Mouse (Mus musculus) right cerebral cortex, adult 18-20 months (tissue): ENCODE measurements around the gene Gm20605.
A peak's percentile ranks its signal among the peaks of the same experiment; 100 is the strongest.
"Not testable (repeated sequence)": the region's sequence is repeated elsewhere in the genome, so short reads cannot be mapped to it uniquely, and the experiment has no call there.

Experiments used
- DNase-seq: peaks from one replicate; pipeline ENCODE4 v3.0.0; 2022; ENCODE audit warnings: mixed read lengths

Gm20605 gene

DNA sequence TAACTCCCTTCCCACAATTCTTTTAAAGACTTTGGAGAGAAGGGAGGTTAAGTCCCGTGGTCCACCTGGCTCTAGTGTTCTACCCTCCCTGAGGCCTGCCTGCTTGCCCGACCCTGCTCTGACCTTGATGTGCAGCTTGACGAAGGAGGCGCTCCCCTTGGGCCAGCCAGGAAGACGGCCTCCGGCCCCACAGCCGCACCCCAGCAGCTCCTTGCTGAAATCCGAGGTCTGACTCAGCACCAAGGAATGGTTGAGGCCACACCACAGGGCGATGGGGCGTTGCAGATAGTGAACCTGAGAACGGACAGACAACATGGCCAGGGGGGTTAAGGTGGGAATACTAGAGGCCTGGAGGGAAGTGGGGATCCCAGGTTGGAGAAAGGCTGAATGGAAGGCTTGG lies 15.4 kb upstream of the Gm20605 start, which contains the start of gene Pcolce:
Pcolce (minus strand) TSS at position 235 of the 400 bp plus-strand sequence.
- no peak for DNase-seq

GRCm38 (mm10) chr5:137614921-137615320 lies 14.1 kb upstream of the Gm20605 start:
- DNase-seq: not testable (repeated sequence)

DNA sequence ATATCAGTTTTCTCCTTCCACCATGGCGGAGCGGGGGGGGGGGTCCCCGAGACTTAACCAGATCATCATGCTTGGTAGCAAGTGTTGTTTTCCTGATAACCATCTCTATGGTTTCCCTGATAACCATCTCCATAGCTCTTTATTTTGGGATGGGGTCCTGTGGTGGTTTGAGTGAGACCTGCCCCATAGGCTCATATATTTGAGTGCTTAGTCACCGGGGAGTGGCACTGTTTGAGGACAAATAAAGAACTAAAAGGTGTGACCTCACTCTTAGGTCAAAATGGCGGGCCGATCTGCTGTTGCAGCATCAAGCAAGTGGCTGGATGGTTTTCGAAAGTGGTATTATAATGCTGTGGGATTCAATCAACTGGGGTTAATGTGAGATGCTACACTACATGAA lies 13.6 kb upstream of the Gm20605 start:
- DNase-seq: no peak

GRCm38 (mm10) chr5:137623937-137624530 lies 4.9 kb upstream of the Gm20605 start:
- no peak for DNase-seq

GRCm38 (mm10) chr5:137627991-137628390 lies 984 bp upstream of the Gm20605 start:
- no peak for DNase-seq

DNA sequence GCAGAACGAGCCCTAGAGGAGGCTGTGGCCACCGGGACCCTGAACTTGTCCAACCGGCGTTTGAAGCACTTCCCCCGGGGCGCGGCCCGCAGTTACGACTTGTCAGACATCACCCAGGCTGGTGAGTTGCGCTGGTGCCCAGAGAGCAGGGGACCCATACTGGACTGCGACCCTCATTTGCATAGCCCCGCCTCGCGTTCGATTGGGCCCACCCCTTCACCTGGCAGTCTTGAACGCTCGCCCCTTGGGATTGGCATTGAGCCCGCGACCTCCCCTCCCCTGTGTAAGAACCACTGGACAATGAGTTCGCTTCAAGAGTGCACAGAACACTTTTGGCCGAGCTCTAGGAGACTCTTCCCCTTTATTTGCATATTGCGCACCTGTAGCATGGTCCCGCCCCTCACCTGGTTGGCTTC lies 339 bp downstream of the Gm20605 start:
- DNase-seq: no peak

DNA sequence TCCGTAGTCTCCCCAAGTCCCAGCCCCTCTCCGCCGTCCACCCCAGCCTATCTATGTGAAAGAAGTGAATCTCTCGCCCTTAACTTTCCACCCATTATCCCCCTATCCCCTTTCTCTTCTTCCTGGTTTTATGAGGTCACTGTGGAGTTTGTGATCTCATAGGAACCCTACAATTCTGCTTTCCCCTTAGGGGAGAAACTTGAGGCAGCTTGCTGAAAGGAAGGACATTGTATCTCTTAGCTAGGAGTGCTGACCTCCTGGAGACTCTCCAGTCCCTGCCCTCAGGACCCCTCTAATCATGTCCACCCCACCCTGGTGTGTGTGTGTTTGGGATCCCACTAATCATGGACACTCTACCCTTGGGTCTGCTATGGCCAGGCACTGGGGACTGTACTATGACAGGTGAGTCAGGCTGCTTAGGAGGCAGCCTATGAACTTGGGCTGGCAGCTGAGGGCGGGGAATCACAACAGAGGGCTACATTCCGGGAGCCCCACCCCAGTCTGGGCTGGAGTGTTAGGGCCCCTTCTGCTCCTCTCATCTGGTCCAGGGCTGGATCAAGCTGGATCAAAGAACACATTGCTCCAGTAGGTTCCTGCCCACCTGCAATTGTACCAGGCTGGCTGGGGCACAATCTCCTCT lies 1.1 kb downstream of the Gm20605 start:
- DNase-seq: no peak

DNA sequence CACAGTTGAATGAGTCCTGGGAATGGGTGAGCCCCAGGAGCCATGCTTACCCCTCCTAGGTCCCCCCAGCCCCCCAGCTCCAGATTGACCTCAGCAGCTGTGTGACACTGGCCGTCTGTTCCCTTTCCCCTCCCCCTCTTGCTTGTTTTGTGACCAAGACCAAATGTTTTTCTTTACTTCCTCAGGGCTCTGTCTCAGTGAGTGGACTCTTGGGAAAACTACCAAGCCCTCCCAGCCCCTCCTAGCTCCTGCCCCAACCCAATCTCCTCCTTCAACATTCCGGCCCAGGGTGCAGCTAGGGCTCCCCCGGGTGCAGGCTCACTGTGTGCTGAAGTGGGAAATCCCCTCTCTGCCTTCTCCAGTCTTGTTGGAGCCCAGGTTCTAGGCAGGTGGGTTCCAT lies 1.6 kb downstream of the Gm20605 start:
- no peak for DNase-seq

DNA sequence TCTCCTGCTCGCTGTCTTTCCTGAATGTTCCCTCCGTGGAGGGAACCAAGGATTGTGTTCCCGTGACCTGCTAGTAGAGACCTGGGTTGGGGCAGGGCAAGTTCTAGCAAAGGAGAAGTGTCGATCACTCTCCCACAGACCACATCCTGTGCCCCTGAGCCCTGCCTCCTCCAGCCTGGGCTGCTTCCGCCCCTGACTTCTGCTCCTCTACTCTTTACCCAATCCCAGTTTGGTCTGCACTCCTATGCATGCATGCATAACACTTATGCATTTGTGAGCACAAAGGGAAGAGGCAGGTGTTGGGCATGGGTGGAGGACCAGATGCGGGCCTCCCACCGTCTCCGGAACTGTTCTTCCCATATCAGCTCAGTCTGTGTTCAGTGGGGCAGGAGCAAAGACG lies 2.2 kb downstream of the Gm20605 start:
- peak; percentile 37 for DNase-seq

DNA sequence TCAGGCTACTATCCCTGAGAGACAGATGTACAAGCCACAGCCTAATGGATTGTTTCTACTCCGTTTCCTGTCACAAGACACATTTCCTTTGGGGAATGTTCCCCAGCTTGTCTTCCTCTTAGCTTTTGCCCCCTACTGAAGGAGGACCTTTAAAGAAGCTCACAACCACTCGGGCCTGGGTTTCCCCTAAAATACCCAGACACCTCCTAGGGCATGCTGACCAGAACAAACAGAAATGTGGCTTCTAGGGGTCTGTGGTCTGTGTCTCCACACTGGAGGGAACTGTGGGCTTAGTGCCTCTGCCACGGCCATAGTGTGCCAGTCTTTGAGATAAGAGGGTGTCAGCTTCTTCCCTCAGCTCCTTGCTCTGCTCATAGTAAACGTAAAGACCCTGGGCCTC lies 2.6 kb downstream of the Gm20605 start:
- no peak for DNase-seq

- no peak for DNase-seq
These were observed 4.6 kb downstream of the Gm20605 start for GRCm38 (mm10) chr5:137633397-137634084.

DNA sequence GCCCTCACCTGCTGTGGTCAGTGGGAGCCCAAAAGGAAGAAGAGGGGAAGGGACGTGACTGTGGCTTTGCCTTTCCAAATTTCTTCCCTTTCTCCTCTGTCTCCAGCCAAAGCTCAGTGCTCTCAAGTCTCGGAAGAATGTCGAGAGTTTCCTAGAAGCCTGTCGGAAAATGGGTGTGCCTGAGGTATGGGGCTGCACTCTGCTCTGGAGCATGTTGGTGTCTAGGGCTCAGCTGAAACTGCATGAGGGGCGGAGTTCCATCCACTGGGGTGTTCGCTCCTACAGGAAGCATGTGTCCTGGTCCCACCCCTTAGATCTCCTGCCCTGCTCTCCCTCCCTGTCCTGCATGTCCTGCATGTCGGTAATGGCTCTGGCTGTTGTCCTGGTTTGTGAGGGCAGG lies 10.5 kb downstream of the Gm20605 start:
- no peak for DNase-seq

GRCm38 (mm10) chr5:137641054-137641453 lies 12.1 kb downstream of the Gm20605 start, which contains the start of gene Sap25:
Sap25 (plus strand) TSS chr5:137641334.
- no peak for DNase-seq

DNA sequence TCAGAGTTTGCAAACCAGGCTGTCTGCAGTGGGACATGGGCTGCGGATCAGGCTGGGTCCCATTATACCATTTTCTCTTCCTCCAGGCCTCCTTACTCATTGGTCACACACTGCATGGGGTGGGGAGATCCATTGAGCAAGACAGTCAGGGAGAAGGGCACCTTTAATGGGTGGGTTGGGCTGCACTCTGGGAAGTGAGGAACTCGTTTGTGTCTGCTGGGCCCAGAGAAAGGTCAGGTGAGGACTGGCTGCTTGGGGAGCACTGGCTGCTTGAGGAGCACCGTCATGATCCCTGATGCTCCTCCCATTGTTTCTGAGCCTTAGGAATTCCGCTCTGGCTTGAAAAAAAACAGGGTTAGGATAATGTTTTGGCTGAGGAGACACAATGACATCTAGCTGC lies 13.9 kb downstream of the Gm20605 start:
- no peak for DNase-seq

GRCm38 (mm10) chr5:137644484-137644883 lies 15.5 kb downstream of the Gm20605 start:
- DNase-seq: no peak

GRCm38 (mm10) chr5:137645091-137645651 lies 16.2 kb downstream of the Gm20605 start:
- no peak for DNase-seq

- DNase-seq: no peak
These were observed 16.7 kb downstream of the Gm20605 start, which contains the start of gene Irs3 for GRCm38 (mm10) chr5:137645652-137646091. Irs3 (minus strand) TSS chr5:137645714.

DNA sequence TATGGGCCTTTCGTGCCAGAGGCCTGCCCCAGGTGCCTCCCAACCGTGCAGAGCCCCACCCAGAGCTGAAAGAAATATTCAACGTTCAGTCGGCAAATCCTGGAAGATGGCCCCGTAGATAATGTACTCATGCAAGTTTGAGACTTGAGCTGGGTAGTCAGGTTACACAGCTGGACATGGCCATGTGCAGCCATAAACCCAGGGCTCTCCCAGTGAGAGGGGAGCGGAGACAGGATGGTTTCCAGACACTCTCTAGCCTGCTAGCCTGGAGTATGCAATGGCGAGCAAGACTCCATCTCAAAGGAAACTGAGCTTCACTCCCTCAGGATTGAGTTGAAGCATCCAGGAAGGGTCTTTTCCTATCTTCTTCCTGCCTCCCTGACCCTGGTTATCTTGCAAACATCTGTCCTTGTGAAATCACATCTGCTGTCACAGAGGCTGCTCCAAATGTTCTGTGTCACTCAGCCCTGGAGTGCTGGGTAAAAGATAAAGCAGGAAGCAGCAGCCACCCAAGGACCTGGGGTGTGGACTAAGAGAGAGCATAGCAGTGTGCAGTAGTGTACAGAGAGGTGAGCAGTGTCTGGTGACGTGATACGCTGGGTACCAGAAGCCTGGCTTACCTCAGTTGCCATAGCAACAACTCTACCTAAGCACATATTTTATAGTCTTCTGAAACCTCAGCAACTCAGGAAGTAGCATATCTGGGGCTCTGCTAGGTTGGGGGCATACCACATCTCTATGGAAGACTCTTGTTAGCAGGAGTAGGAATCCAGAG lies 19.0 kb downstream of the Gm20605 start:
- no peak for DNase-seq

DNA sequence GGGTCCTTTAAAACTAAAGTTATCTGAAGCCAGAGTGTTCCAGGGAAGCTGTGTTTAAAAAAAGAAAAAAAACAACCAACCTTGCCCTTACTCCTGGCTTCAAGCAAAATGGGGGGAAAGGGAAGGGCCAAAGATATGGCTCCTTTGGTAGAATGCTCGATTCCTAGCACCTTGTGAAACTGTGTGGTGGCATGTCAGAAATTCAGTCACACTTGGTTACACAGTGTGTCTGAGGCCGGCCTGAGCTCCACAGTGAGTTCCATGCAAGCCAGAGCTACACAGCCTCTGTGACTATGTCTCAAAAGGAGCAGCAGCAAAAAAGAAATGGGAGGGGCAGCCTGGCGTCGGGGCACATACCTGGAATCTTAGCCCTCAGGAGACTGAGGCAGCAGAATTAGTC lies 20.3 kb downstream of the Gm20605 start:
- no peak for DNase-seq

- DNase-seq: no peak
These were observed 20.9 kb downstream of the Gm20605 start for GRCm38 (mm10) chr5:137649669-137650571.

DNA sequence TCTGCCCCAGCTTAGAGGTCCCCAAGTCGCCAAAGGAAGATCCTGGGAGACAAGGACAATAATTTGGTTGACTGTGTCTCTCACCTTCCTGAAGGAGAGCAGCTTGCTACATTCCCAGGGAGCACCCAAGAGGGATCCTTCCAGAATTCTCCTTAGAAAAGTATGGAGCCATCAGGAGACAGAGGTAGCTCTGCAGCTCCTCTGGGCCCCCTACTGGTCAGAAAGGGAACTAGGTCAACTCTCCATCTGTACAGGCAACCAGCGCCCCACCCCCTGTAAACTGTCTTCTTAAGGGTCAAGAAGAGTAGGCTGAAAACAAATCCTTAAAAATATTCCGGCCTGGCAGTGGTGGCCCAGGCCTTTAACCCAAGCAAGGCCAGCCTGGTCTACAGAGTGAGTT lies 23.5 kb downstream of the Gm20605 start:
- DNase-seq: peak; percentile 58

DNA sequence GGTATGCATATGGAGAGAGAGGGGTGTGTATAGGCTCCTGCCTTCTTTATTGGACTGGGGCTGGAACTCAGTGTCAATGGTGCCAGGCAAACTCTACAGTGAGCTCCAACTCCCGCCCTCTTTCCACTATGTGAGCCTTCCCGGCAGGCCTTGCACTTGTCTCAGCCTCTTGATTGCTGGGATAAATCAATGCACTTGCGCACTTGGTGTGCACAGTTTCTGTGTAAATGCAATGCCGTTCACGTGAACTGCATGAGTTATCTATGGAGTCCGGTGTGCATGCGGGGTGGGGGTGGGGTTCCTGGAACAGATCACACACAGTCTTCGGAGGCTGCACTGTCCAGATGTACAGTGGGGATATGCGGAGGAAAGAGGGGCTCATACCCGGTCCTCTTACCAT lies 24.4 kb downstream of the Gm20605 start:
- DNase-seq: no peak
